Comparison of ENCODE assay signal across 8 mouse cellular contexts in the genomic region with DNA sequence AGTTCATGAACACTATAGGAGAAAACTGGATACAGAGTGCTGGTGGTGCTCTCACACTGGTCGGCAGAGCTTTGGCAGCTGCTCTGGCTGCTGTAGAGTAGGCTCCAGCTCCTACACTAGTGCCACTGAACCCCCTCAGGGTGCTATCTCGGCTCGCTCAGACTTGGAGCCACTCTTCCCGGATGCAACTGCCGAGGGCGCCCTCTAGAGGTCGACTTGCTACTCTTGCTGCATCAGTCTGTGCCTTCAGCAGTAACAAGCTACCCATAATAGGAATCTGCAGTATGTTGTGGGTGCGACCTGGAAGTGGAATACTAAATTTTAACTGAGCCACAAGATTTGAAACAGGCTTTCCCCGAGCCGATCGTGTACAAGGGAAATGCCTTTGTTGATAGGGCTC. TPM values are rescaled to one million over a fixed set of nuclear protein-coding genes. Genes with fewer than 3 reads are reported as not detected.
DNase-seq lines count a peak whose midpoint lies in the region; ATAC-seq and TF ChIP-seq lines count a peak whose summit lies in the region.

No protein-coding gene starts in this region.

- no peak overlapping the region; the same call in 1 of the 2 replicates for H3K4me2 ChIP-seq in liver, embryonic 15.5 days

- ATAC-seq in liver, embryonic 15.5 days (ENCODE audit: insufficient read depth), result peak; percentile 60

- H3K9me3 ChIP-seq in ES-E14 (ENCODE audit: control insufficient read depth, insufficient read depth, low read depth, low read length), result no peaks in the 10 kb centered on the region
- H3K9me3 ChIP-seq in liver, embryonic 15.5 days (replicated peaks), result no peaks in the 10 kb centered on the region

- intact Hi-C loops in gastrocnemius, postnatal 14 days (cut with DNase I; ENCODE audit: low total_unique reads), result no loop called here

- peaks cover 0 to 3% of the 10 kb centered on the region in 2 experiments; a peak in 1 of 4 replicates for H3K4me1 ChIP-seq in ES-E14 (ENCODE audit: control insufficient read depth in 2 of 2, insufficient read depth in 2 of 2, low read length in 2 of 2, poor library complexity in 1 of 2)
- peaks cover 9% of the 10 kb centered on the region for H3K4me1 ChIP-seq in liver, embryonic 15.5 days (replicated peaks)

- DNase-seq in 3134 (ENCODE audit: extremely low read depth, insufficient read length, low spot score), result peak; percentile 50
- DNase-seq in ES-E14 (ENCODE audit: low read depth, low spot score), result peak; percentile 94
- DNase-seq in cerebellum, adult 8-10 months, result peak; percentile 12
- DNase-seq in gastrocnemius, postnatal 14 days, result peak; percentile 73
- DNase-seq in kidney, postnatal 25 days, result peak; percentile 81 to 88
- peak; percentile 82 for DNase-seq in retina, postnatal 1 day
- peak; percentile 72 to 78 for DNase-seq in thymus, postnatal 36 days

- in situ Hi-C loops in ES-E14 (cut with MboI; ENCODE audit: low sequenced_read_pairs in 2 of 2, unreplicated experiment in 2 of 2), result no loop called here

- 2% methylated on average over 11 of the region's 11 CpGs for WGBS in liver, embryonic 15.5 days (ENCODE audit: insufficient replicate concordance)

- H3K9ac ChIP-seq in ES-E14 (ENCODE audit: insufficient read depth, low read depth, low read length, poor library complexity, severe bottlenecking), result no peak overlapping the region
- H3K9ac ChIP-seq in liver, embryonic 15.5 days, result no peak overlapping the region

- H3K27ac ChIP-seq in ES-E14 (ENCODE audit: insufficient read depth, low read depth, low read length, poor library complexity, severe bottlenecking), result no peak overlapping the region
- no peak overlapping the region for H3K27ac ChIP-seq in liver, embryonic 15.5 days (replicated peaks)

- peak overlapping the region in 1 of 2 experiments; percentile 38; a peak in 2 of 4 replicates for H3K4me3 ChIP-seq in ES-E14 (ENCODE audit: insufficient read depth in 1 of 2, low read depth in 1 of 2, low read length in 2 of 2, poor library complexity in 1 of 2, severe bottlenecking in 1 of 2)
- H3K4me3 ChIP-seq in liver, embryonic 15.5 days (replicated peaks), result no peak overlapping the region

- no peaks in the 10 kb centered on the region for H3K27me3 ChIP-seq in liver, embryonic 15.5 days

- no peaks in the 10 kb centered on the region for H3K36me3 ChIP-seq in ES-E14 (ENCODE audit: control insufficient read depth, insufficient read depth, low read length, poor library complexity, severe bottlenecking)
- H3K36me3 ChIP-seq in liver, embryonic 15.5 days (replicated peaks), result no peaks in the 10 kb centered on the region

TF ChIP-seq in ES-E14, 5 proteins besides CTCF, POLR2A, EP300 and RAD21:
- TF ChIP-seq ZC3H11A (IDR thresholded peaks at IDR 0.05; ENCODE audit: borderline replicate concordance, low read depth, low read length) (peak; percentile 44; the same call in 1 of the 2 replicates), CHD2 (IDR thresholded peaks at IDR 0.05; ENCODE audit: low read depth, low read length) (no peak), ZNF384 (IDR thresholded peaks at IDR 0.05; ENCODE audit: low read depth, low read length) (no peak), MAFK (IDR thresholded peaks at IDR 0.05; ENCODE audit: insufficient read depth, low read depth, low read length) (no peak), HCFC1 (IDR thresholded peaks at IDR 0.05; ENCODE audit: borderline replicate concordance, insufficient read depth, low read length) (no peak)

RNA-seq across cellular contexts. Expression of a gene that starts 40.5 kb away (rescaled TPM):
- total RNA-seq in ES-E14 (2012; rRNA removed), result 7.7 and 10.1 TPM in 2 replicates
- 10 to 100 TPM; 39.4 to 41.9 TPM for total RNA-seq in gastrocnemius, postnatal 14 days (2021)
- 27.2 and 27.5 TPM in 2 replicates for polyA plus RNA-seq in liver, embryonic 15.5 days (2015; fragmentation: Nextera tagmentation; extraction: Ambion mirVana)

Comparison
In these comparisons a context has a peak if more than half of its experiments do, and no peak if none do; other contexts are left out.
1. DNase-seq: peak in every context shown above with its lines; median percentile 94 in ES-E14; 84 in kidney, postnatal 25 days; 82 in retina, postnatal 1 day; 75 in thymus, postnatal 36 days; 73 in gastrocnemius, postnatal 14 days; 50 in 3134; 12 in cerebellum, adult 8-10 months.